Mouse (Mus musculus): ENCODE data around the gene Nfat5. TPM values are rescaled to one million over a fixed set of nuclear protein-coding genes. Genes with fewer than 3 reads are reported as not detected.

The Nfat5 gene
- polyA plus RNA-seq, 1 experiment from 2014 or later: 13.0 TPM

DNA sequence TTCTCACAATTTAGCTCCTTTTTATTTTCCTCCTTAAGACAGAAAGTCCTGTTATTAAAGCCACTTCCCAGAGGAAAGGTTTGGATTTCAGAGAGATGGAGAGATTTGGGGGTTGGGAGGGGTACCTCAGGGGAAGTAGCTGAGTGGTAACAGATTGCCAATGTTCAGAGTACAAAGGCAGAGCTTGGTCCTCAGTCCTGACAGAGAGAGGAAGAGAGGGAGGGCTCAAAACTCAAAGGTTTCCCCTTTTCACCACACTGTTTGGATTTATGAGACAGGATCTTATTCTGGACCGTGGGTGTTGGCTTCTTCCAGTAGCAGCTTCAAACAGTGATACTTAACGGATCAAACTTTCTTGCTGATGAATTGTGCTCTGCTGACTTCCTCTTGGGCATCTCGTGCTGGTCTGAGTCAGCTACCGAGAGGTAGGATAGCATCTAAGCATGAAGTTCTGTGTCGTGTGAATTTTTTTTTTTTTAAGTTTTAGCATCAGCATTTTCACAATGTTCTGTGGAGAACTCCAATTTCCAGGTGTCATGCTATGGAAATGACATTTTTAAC is 15.9 kb upstream of the Nfat5 start:
- H3K4me1 ChIP-seq (ENCODE audit: control insufficient read depth, insufficient read depth, low read length): no peaks in the 10 kb centered on the region
- no peak overlapping the region for H3K4me3 ChIP-seq (ENCODE audit: low read depth, low read length)
- no peak overlapping the region for H3K27ac ChIP-seq (replicated peaks; ENCODE audit: low read depth, low read length)
- no peaks in the 10 kb centered on the region for H3K36me3 ChIP-seq (ENCODE audit: control insufficient read depth, insufficient read depth, low read length)
- H3K9ac ChIP-seq (ENCODE audit: low read length): no peak overlapping the region
- no peaks in the 10 kb centered on the region for H3K27me3 ChIP-seq (ENCODE audit: control insufficient read depth, insufficient read depth, low read length)
- WGBS: 36% methylated on average over 5 of the region's 5 CpGs
- no peak overlapping the region for H3K4me2 ChIP-seq (ENCODE audit: low read depth, severe bottlenecking)
- no peaks in the 10 kb centered on the region for H3K9me3 ChIP-seq (ENCODE audit: control insufficient read depth, low read length)
- no peak for DNase-seq (ENCODE audit: low spot score)
- ATAC-seq (ENCODE audit: insufficient number of reproducible peaks, low FRiP score, low TSS enrichment, low read depth): no peak

DNA sequence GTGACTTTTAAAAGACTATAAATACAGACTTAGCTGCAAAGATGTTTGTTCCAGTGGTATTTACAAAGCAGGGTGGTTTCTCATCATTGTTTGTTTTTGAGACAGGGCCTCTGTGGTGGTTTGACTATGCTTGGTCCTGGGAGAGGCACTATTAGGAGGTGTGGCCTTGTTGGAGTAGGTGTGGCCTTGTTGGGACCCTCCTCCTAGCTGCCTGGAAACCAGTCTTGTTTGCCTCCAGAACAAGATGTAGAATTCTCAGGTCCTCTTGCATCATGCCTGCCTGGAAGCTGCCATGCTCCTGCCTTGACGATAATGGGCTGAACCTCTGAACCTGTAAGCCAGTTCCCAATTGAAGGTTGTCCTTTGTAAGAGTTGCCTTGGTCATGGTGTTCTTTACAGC is 14.7 kb upstream of the Nfat5 start:
- Histone ChIP-seq H3K4me1 (ENCODE audit: control insufficient read depth, insufficient read depth, low read length) (no peaks in the 10 kb centered on the region), H3K4me3 (ENCODE audit: low read depth, low read length) (no peak overlapping the region), H3K36me3 (ENCODE audit: control insufficient read depth, insufficient read depth, low read length) (no peaks in the 10 kb centered on the region), H3K27me3 (ENCODE audit: control insufficient read depth, insufficient read depth, low read length) (no peaks in the 10 kb centered on the region), H3K9ac (ENCODE audit: low read length) (no peak overlapping the region), H3K9me3 (ENCODE audit: control insufficient read depth, low read length) (no peaks in the 10 kb centered on the region), H3K4me2 (ENCODE audit: low read depth, severe bottlenecking) (no peak overlapping the region), H3K27ac (replicated peaks; ENCODE audit: low read depth, low read length) (no peak overlapping the region)
- ATAC-seq (ENCODE audit: insufficient number of reproducible peaks, low FRiP score, low TSS enrichment, low read depth): no peak
- 87% methylated on average over 1 of the region's 1 CpGs for WGBS
- no peak for DNase-seq (ENCODE audit: low spot score)

DNA sequence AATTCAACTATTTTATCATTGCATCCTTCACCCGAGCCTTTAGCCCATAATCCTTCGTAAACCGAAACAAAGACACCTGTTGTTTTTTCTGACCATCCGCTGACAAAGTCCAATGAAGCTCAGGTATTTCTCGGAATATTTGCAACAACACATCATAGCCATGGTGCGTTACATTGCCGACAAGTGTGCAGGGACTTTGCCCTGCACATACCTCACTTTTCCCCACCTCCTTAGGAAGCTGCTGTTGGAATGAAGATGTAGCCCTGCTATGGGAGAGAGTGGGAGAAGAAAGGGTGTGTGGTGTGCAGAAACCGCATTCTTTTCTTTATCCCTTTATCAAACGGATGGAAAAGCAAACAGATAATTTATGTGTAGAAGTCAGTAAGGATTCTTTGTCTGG is 6.6 kb upstream of the Nfat5 start:
- Histone ChIP-seq H3K4me2 (ENCODE audit: low read depth, severe bottlenecking) (no peak overlapping the region), H3K4me3 (ENCODE audit: low read depth, low read length) (no peak overlapping the region), H3K9me3 (ENCODE audit: control insufficient read depth, low read length) (no peaks in the 10 kb centered on the region), H3K36me3 (ENCODE audit: control insufficient read depth, insufficient read depth, low read length) (no peaks in the 10 kb centered on the region), H3K27me3 (ENCODE audit: control insufficient read depth, insufficient read depth, low read length) (no peaks in the 10 kb centered on the region), H3K9ac (ENCODE audit: low read length) (no peak overlapping the region), H3K27ac (replicated peaks; ENCODE audit: low read depth, low read length) (no peak overlapping the region), H3K4me1 (ENCODE audit: control insufficient read depth, insufficient read depth, low read length) (no peaks in the 10 kb centered on the region)
- ATAC-seq (ENCODE audit: insufficient number of reproducible peaks, low FRiP score, low TSS enrichment, low read depth) (no peak), DNase-seq (ENCODE audit: low spot score) (no peak)
- WGBS: 83% methylated on average over 9 of the region's 9 CpGs

DNA sequence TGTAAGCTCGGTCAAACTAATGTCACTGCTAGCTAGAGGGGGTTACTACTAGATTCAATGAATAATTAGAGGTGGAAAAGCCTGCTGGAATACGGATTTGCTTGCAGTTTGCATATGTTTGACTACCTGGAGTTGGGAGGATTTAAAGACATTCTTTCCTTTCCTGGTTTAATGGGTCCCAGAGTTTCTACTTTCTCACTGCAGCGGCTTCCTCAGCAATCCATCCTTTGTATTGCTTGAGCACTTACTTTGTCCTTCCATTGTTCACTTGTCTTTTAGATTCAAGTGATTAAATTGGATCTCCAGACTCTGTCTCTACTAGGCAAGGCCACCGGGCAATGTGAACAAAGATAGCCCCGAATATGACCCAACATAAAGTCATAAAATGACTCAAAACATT is 5.7 kb upstream of the Nfat5 start:
- no peaks in the 10 kb centered on the region for H3K9me3 ChIP-seq (ENCODE audit: control insufficient read depth, low read length)
- H3K27me3 ChIP-seq (ENCODE audit: control insufficient read depth, insufficient read depth, low read length): no peaks in the 10 kb centered on the region
- no peaks in the 10 kb centered on the region for H3K36me3 ChIP-seq (ENCODE audit: control insufficient read depth, insufficient read depth, low read length)
- H3K9ac ChIP-seq (ENCODE audit: low read length): no peak overlapping the region
- no peak overlapping the region for H3K27ac ChIP-seq (replicated peaks; ENCODE audit: low read depth, low read length)
- WGBS: 72% methylated on average over 5 of the region's 5 CpGs
- no peaks in the 10 kb centered on the region for H3K4me1 ChIP-seq (ENCODE audit: control insufficient read depth, insufficient read depth, low read length)
- no peak overlapping the region for H3K4me3 ChIP-seq (ENCODE audit: low read depth, low read length)
- ATAC-seq (ENCODE audit: insufficient number of reproducible peaks, low FRiP score, low TSS enrichment, low read depth): no peak
- DNase-seq (ENCODE audit: low spot score): no peak
- H3K4me2 ChIP-seq (ENCODE audit: low read depth, severe bottlenecking): no peak overlapping the region

DNA sequence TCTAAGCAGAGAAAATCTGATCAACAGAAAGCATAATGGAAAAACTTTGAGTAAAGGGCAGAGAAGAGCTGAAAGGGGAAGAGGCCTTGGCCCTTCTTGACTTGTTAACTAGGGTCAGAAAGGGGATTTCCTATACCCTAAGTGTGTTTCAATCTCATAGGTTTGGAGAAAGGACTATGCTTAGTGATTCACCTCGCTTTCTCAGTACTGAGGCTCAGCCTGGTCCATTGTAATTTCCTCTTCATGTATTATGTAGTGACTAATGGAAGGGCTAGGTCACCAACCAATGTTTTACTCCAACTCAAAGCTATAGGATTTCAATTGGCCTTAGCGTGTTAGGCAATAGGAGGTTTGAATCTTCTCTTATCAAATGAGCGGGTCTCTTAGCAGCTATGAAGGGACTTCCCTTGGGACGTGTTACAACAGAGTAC is 2.1 kb upstream of the Nfat5 start:
- Histone ChIP-seq H3K9me3 (ENCODE audit: control insufficient read depth, low read length) (no peaks in the 10 kb centered on the region), H3K27me3 (ENCODE audit: control insufficient read depth, insufficient read depth, low read length) (no peaks in the 10 kb centered on the region), H3K4me2 (ENCODE audit: low read depth, severe bottlenecking) (no peak overlapping the region), H3K36me3 (ENCODE audit: control insufficient read depth, insufficient read depth, low read length) (no peaks in the 10 kb centered on the region), H3K9ac (ENCODE audit: low read length) (no peak overlapping the region), H3K4me1 (ENCODE audit: control insufficient read depth, insufficient read depth, low read length) (no peaks in the 10 kb centered on the region), H3K27ac (replicated peaks; ENCODE audit: low read depth, low read length) (no peak overlapping the region), H3K4me3 (ENCODE audit: low read depth, low read length) (no peak overlapping the region)
- DNase-seq (ENCODE audit: low spot score): no peak
- no peak for ATAC-seq (ENCODE audit: insufficient number of reproducible peaks, low FRiP score, low TSS enrichment, low read depth)
- 90% methylated on average over 4 of the region's 4 CpGs for WGBS

DNA sequence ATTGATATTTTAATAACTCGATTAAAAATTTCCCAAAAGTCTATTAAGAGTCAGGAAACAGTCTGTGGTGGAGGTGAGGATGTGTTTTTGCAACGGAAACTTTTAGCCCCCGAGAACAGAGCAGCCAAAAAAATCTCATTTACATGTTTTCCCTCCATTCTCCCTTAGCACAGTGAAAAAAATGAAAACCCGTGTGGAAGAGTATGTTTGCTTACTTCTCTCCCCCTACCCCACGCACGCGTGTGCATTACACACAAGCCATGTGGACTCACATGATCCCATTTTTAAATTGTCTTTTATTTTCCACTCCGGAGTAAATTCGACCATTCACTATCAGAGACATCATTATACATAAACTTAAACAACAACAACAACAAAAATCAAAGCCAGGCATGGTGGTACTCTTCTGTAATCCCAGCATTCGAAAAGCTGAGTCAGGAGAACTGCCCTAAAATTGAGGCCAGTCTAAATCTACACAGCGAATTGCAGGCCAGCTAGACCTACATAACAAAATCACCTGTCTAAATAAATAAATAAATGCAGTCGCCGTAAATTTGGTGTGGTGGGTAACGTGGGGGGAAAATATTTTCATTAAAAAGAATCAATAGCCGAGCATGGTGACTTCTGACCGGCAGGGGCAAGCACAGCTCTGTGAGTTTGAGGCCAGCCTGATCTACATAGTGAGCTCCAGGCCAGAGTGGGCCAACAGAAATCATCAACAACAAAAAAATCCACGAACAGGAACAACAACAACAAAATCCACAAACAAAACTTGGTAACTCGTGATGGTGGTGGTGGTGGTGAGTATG is 947 bp upstream of the Nfat5 start:
- peak overlapping the region; percentile 67; the same call in 1 of the 2 replicates for H3K9ac ChIP-seq (ENCODE audit: low read length)
- peak; percentile 49 for ATAC-seq (ENCODE audit: insufficient number of reproducible peaks, low FRiP score, low TSS enrichment, low read depth)
- 59% methylated on average over 18 of the region's 18 CpGs for WGBS
- no peaks in the 10 kb centered on the region for H3K27me3 ChIP-seq (ENCODE audit: control insufficient read depth, insufficient read depth, low read length)
- peak overlapping the region; percentile 37 for H3K4me2 ChIP-seq (ENCODE audit: low read depth, severe bottlenecking)
- peak overlapping the region; percentile 90 for H3K27ac ChIP-seq (replicated peaks; ENCODE audit: low read depth, low read length)
- no peak for DNase-seq (ENCODE audit: low spot score)
- no peaks in the 10 kb centered on the region for H3K4me1 ChIP-seq (ENCODE audit: control insufficient read depth, insufficient read depth, low read length)
- peak overlapping the region; percentile 92 for H3K4me3 ChIP-seq (ENCODE audit: low read depth, low read length)
- no peaks in the 10 kb centered on the region for H3K36me3 ChIP-seq (ENCODE audit: control insufficient read depth, insufficient read depth, low read length)
- no peaks in the 10 kb centered on the region for H3K9me3 ChIP-seq (ENCODE audit: control insufficient read depth, low read length)

DNA sequence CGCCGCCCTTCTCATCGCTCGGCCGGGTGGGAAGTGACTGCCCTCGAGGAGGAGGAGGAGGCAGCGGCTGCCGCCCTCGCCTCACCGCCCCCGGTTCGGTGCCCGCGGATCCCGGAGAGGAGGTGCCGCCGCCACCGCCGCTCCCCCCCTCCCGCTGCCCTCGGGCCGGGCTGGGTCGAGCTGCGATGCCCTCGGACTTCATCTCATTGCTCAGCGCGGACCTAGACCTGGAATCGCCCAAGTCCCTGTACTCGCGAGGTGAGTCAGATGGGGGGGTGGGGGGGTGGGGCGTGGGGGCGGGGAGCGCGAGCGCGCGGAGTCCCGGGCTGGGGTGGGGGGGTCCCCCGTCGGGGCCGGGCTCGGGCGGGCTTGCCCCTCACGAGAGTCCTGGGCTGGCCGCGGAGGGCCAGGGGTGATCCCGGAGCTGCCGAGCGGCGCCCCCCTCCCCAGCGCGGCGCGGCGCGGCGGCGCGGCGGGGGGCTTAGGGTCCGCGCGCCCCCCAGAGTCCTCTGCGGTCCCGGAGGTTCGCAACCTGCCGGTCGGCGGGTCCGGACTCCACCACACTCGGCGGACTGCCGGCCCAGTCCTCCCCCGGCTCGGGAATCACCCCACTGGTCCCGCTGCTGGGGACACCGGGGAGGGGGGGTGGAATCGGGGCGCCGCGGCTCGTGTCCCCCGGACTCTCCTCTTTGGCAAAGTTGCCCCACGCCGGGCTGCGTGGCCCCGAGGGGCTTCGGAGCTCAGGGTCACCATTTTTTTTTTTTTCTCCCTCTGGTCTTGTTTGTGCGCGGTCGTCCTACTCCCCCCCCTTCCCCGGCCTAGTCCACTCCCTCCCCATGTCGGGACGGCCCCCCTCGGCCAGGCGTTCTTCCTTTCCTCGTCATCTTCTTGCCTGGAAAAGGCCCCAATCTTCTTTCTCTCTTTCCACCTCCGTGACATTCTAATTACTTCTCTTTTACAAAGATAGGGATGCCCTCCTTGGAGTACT is 665 bp downstream of the Nfat5 start:
- Histone ChIP-seq H3K4me2 (ENCODE audit: low read depth, severe bottlenecking) (peak overlapping the region; percentile 54), H3K27ac (replicated peaks; ENCODE audit: low read depth, low read length) (peak overlapping the region; percentile 92), H3K4me3 (ENCODE audit: low read depth, low read length) (peak overlapping the region; percentile 92), H3K27me3 (ENCODE audit: control insufficient read depth, insufficient read depth, low read length) (no peaks in the 10 kb centered on the region), H3K9me3 (ENCODE audit: control insufficient read depth, low read length) (no peaks in the 10 kb centered on the region), H3K4me1 (ENCODE audit: control insufficient read depth, insufficient read depth, low read length) (no peaks in the 10 kb centered on the region), H3K9ac (ENCODE audit: low read length) (peak overlapping the region; percentile 95), H3K36me3 (ENCODE audit: control insufficient read depth, insufficient read depth, low read length) (no peaks in the 10 kb centered on the region)
- peak; percentile 66 for DNase-seq (ENCODE audit: low spot score)
- WGBS: under 1% methylated on average over 49 of the region's 98 CpGs
- peak; percentile 59 for ATAC-seq (ENCODE audit: insufficient number of reproducible peaks, low FRiP score, low TSS enrichment, low read depth)

DNA sequence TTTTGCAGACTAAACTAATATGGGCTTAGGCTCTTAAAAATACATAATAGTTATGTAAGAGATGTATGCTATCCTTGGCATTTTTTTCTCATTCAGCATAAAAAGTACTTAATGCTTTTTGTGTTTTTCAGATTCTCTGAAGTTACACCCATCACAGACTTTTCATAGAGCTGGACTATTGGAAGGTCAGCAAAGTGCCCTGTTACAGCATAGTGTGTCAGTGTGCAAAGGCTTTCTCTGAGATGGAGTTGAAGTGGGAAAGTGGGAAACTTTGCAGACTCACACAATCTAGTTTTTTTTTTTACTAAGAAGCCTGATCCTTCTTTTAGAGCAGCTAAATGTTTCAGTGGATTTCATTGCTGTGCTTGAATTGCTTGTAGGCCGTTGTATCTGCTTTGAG is 2.2 kb downstream of the Nfat5 start:
- ATAC-seq (ENCODE audit: insufficient number of reproducible peaks, low FRiP score, low TSS enrichment, low read depth) (no peak), DNase-seq (ENCODE audit: low spot score) (no peak)
- 96% methylated on average over 1 of the region's 1 CpGs for WGBS
- Histone ChIP-seq H3K9me3 (ENCODE audit: control insufficient read depth, low read length) (no peaks in the 10 kb centered on the region), H3K4me1 (ENCODE audit: control insufficient read depth, insufficient read depth, low read length) (no peaks in the 10 kb centered on the region), H3K27me3 (ENCODE audit: control insufficient read depth, insufficient read depth, low read length) (no peaks in the 10 kb centered on the region), H3K9ac (ENCODE audit: low read length) (no peak overlapping the region), H3K4me2 (ENCODE audit: low read depth, severe bottlenecking) (no peak overlapping the region), H3K36me3 (ENCODE audit: control insufficient read depth, insufficient read depth, low read length) (no peaks in the 10 kb centered on the region), H3K27ac (replicated peaks; ENCODE audit: low read depth, low read length) (no peak overlapping the region), H3K4me3 (ENCODE audit: low read depth, low read length) (no peak overlapping the region)

Measured in limb, embryonic 11.5 days (tissue).